Mouse (Mus musculus) T-helper 17 cell (primary cell): ENCODE measurements around the gene 6030468B19Rik.

ENCODE experiments used
- in situ Hi-C, 2 experiments: fragments of 300-600 bp; cut with MboI, MseI; formaldehyde crosslinking; loops; 1 replicate in 1 of 2; 2 replicates in 1 of 2; pipeline ENCODE4 v1.15.1; 2025; ENCODE audit warnings: high pct_unique_total_duplicates in 2 of 2

The 6030468B19Rik gene

GRCm38 (mm10) chr11:117852875-117853274, 55.4 kb downstream of the 6030468B19Rik start:
- in situ Hi-C loops = no loop called here

DNA sequence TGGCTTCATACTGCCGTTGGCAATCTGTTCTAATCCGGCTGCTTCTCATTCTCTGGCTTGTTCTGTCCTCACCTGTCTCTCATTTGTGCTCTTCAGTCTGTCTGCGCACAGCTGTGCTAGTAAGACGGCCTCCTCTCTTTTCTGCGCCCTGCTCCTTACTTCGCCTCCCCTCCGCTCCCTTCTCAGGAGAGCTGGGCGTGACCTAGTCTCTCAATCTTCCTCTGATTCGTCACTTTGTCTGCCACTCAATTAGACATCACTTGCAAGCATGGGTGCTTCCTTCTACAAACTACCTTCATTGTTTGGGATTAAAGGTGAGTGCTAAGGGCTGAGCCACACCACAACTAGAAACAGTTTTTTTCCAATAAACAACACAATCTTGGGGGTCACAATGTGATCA, 56.8 kb downstream of the 6030468B19Rik start:
- in situ Hi-C loops = no loop called here

DNA sequence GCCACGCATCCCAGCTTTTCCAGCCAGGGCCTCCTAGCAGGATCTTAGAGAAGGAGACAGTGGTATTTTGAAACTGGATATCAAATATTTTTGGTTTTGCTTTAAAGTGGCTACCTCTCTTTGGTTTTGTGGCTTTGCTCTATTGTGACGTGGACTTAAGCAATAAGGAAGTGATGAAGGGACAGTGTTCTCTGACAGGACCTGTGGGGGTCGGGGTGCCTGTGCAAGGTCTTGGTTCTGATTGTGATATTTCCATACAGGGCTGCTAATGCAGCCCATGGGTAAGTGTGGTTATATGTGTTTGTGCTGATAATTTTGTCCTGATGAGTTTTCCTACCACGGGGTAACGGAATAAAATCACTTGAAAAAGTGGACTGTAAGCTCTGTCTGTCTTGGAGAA, 57.9 kb downstream of the 6030468B19Rik start:
- in situ Hi-C loops = no loop called here

DNA sequence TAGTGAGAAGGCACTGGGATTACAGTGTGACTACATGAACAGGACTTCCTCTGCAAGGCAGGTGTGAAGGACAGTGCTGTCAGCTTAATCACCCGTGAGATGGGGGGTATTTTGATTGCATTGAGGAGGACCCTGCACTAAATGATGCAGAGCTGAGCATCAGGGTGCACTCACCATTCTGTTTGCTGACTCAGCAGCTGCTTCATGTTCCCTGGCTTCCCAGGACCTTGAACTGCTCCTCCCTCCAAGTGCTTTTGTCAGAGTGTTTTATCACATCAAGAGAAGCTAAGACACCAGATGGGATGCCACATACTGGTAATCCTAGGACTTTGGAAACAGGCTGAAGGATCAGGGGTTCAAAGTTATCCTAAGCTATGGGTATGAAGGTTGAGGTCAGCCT, 58.5 kb downstream of the 6030468B19Rik start:
- in situ Hi-C loops = no loop called here
